Mouse (Mus musculus): ENCODE data around the gene Ccdc102a.

The Ccdc102a gene

DNA sequence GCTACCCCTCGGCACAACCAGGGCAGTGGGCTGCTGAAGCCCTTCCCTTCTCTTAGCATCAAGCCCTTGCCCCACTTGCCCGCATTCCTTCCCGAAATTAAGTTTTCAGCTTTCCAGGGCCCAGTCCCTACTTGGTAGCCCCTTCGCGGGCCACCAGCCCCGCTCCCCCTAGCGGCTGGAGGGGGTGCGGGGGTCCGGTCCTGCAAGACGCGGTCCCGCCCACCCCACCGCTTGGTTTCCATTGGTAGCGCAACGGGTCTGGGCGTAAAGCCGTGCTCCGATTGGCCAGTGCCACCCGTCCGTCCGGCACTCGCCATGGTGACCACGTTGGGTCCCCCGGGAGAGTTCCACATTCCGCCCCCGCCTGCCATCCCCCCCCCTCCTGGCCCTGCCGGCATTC, 546 bp downstream of the Ccdc102a start:
- DNase-seq: peak; percentile 85

DNA sequence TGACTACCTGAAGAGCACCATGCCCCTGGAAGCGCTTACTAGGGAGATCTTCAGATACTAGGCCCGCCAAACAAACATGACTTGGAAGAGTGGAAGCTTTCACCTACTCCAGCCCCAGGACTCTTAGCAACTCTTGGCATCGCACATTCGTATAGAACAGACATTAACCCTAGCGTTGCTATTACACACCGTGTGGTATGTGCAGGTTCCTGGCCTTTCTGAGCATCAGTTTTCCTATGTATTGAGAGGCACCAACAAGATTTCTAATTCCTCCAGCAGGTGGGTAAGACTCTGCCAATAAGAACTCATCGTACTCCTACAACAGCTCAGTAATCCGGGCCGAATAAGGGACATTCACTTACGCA, 956 bp downstream of the Ccdc102a start:
- DNase-seq: no peak

- no peak for DNase-seq
These were observed 1.5 kb downstream of the Ccdc102a start for GRCm38 (mm10) chr8:94916311-94916959.

DNA sequence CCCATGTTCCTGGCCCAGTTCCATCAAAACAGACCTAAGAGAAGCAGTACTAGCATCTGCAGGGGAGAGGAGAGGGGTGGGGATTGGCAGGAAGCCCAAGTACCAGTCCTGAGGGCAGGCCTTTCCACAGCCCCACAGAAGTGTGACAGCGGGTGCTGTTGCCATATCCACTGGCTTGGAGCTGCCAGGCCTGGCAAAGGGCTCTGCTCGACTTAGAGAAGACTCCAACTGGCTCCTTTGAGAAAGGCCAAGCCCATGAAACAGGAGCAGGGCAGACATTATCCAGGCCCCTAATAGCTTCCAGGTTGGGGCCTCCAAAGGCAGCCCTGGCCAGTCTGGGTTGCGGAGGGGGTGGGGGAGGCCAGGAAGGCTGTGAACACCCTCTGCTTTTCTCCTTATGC, 3.2 kb downstream of the Ccdc102a start:
- DNase-seq: peak; percentile 30

- DNase-seq: no peak
These were observed 3.6 kb downstream of the Ccdc102a start for GRCm38 (mm10) chr8:94914256-94914655.

DNA sequence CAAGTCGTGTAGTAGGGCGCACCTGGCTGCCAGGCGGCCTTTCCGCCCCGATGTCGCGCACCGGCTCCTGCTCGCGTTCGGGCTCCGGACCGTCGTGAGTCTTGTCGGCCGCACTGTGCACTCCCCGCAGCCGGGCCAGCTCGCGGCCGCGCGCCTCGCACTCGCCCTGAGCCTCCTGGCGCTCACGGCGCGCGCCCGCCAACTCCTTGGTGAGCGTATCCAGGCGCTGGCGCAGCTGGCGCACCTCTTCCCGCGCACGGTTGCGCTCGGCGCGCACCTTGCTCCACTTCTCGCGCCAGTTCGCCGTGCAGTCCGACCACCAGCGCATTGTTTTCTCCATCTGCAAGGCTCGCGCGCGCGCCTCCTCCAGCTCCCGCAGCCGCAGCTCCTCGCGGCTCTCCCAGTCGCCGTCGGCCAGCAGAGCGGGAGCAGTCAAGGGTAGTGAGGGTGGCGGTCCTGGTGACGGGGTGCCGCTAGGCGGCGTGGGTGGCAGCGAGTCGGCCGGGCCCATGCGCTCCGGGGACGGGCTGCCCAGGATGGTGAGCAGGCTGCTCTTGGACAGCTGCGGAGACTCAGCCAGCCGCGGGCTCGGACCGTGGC, 4.7 kb downstream of the Ccdc102a start:
- peak; percentile 59 for DNase-seq

DNA sequence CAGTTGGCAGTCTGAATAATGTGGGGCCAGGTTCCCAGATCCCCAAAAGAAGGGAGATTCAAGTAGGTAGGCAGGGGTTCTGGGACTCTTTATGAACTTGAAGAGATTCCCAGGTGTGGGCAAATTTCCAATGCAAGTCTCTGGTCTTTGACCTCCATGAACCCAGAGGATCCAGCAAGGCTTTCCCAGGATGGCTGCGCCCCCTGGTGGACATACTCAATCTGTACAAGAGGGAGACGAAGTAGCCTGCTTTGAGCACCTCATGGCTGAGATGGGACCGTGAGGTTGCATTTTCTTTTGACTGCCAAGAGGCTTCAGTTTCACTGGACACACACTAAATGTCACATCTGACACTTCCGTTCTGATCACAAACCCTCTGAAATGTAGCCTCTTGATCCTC, 9.1 kb downstream of the Ccdc102a start:
- peak; percentile 74 for DNase-seq

DNA sequence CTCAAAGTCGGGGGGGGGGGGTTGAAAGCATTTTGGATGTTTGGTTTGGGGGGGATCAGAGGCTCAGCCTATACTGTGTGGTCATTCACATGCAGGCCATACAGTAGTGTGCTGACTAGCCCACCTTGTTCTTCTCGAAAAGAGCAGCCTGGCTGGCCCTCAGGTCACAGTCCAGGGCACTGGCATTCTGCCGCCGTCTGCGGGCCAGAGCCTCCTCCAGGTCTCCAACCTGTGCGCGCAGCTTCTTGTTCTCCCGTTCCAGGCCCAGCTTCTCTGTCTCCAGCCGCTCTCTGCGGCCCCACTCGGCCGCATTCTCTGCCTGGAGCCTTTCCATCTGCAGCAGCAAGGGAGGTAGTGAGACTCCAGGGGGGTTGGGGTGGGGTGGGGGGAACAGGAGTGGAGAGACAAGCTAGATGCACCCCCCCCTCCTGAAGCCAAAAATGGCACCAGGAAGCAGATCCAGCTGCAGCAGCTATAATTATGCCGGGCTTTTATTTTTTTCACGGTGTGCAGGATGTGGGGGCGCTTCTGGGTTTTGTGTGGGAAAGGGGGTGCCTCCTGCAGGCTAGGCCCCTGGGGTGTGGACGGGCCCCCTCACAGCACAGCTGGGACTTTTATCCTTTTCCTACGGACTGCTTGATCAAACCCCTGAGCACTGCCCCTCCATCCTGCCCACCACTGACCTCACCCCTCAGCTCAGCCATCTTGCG, 10.2 kb downstream of the Ccdc102a start:
- no peak for DNase-seq

- DNase-seq: peak; percentile 69
These were observed 13.3 kb downstream of the Ccdc102a start for GRCm38 (mm10) chr8:94904450-94905175.

DNA sequence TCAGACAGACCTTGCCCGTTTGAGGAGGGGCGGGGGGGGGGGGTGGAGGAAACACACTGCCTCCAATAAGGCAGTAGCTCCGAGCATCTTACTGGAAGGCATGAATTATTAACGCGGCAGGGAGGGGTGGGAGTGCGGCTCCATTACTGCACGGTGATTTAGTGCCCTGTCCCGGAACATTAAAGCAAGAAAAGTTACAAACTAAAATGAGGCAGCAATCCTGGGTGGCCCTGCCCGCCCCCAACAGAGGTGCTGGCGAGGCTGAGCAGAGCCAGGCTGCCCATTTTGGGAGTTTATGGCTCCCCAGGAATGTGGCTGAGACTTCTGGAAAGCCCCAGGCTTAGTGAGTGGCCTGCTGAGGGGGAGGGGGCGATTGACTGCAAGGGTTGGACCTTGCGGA, 14.2 kb downstream of the Ccdc102a start:
- no peak for DNase-seq

- DNase-seq: no peak
These were observed 16.9 kb downstream of the Ccdc102a start for GRCm38 (mm10) chr8:94901031-94901430.

DNA sequence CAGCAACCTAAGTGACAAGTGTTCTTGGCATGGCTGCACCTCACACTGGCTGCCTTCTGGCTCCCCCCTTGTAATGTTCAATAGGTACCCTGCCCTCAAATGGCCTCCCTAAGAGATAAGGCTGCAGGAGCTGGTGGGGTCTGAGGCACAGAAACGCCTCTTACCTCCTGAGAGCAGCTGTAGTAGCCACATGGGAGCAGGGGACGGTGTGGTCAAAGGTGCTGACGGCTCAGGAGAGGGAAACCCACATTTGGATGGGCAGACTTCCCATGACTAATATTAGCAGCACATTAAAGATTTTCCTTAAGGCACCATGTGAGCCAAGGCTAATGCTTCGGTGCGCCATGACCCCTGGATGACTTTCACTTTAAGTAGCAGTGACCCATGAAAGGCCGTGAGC, 17.3 kb downstream of the Ccdc102a start:
- DNase-seq: no peak

DNA sequence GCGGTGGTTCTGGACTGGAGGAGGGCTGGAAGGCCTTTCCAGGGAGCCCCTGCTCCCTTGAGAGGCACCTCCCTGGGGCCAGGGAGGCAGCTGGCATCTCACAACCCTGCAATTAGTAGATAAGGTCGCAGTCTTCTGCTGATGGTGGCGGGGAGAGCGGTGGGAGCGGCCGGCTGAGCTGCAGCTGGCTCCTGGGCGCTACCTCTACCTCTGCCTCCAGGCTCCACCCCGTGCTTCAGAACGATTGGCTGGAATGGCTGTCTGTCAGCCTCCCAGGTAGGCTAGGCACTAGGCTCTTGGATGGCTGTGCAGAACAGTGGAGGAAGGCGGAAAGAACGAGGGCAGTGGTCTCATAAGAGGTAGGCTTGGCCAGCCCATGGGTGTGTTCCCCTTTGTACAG, 18.6 kb downstream of the Ccdc102a start:
- DNase-seq: no peak

DNA sequence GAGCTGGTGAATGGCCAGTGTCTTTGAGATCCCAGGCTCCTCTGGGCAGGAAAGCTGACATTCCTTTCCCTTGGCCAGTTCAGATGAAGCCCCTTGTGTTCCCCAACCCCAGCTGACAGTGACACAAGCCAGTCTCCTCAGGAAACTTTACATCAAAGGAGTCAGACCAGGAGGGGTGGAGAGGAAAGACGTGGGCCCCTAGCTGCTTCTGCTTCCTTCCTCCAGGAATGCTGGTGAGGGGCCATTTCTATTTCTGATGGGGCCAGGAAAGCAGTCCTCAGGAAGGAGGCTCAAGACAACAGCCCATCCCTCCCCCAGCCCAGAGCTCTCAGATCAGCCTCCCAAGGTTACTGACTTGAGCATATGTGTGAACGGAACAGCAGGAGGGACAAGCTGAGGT, 25.0 kb downstream of the Ccdc102a start:
- DNase-seq: no peak

DNA sequence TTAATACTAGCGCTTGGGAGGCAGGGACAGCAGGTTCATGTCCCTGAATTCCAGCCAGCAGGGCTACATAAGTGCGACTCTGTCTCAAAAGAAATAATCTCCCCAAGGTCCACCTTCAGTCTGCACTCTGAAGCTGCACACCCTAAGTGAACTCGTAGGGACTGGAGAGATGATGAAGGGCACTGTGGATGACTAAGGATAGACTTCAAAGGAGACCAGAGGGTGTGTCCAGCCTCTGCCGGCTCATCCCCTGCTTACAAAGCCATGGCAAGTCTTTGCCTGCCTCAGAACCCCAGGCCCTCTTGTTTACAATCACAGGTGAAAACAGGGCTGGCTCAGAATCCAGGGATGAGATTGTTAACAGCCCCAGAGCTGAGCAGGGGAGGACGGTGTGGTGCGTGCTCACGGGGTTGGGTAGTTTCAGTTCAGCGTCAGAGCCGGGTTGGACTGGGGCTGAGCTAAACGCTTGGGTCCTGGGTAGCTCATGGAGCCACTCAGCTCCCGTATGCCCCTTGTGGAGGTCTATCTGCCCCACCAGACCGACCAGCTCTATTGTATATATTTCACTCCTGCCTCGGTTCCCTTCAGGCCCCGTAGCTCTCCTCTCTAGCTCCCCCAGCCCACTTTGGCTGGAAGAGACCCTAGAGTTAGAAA, 29.4 kb downstream of the Ccdc102a start:
- no peak for DNase-seq

DNA sequence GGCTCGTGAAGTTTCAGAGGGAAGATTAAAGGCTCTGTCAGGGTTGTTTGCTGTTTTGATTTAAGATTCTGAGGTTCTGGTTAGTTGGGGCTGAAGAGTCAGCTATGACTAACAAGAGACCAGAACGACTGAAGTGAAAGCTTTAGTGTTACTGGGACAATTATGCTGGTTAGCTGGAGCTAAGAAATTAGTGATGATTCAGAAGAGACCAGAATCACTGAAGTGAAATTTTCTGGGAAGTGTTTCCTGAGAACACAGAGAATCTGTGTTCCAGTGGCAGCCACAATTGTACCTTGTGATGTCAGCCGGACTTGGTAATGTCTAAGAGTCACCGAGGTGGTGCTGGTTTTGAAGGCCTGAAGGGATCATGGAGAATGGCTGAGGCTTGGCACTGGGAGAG, 37.2 kb downstream of the Ccdc102a start:
- no peak for DNase-seq

DNA sequence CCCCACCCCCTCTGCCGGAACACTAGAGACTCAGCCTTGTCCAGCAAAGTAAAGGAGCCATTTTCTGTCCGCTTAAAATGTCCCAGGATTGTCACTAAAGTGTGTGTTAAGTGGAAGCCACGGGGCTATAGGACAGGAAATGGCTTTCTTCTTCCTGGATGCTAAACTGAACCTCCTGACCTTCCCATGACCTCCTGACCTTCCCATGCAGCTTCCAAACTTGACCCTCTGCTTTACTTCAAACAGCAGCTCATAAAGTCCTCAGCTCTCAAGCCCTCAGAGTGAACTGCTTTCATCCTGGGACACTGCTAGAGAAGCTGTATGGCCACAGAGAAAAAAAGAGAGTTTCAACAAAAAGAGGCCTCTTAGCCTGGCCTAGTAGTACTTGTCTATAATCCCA, 41.1 kb downstream of the Ccdc102a start:
- no peak for DNase-seq

GRCm38 (mm10) chr8:94876197-94876730, 41.6 kb downstream of the Ccdc102a start, which contains the start of gene Dok4:
Gene Dok4, minus strand, starts transcription at chr8:94876330.
- peak; percentile 77 for DNase-seq

GRCm38 (mm10) chr8:94875871-94876150, 42.1 kb downstream of the Ccdc102a start:
- no peak for DNase-seq

DNA sequence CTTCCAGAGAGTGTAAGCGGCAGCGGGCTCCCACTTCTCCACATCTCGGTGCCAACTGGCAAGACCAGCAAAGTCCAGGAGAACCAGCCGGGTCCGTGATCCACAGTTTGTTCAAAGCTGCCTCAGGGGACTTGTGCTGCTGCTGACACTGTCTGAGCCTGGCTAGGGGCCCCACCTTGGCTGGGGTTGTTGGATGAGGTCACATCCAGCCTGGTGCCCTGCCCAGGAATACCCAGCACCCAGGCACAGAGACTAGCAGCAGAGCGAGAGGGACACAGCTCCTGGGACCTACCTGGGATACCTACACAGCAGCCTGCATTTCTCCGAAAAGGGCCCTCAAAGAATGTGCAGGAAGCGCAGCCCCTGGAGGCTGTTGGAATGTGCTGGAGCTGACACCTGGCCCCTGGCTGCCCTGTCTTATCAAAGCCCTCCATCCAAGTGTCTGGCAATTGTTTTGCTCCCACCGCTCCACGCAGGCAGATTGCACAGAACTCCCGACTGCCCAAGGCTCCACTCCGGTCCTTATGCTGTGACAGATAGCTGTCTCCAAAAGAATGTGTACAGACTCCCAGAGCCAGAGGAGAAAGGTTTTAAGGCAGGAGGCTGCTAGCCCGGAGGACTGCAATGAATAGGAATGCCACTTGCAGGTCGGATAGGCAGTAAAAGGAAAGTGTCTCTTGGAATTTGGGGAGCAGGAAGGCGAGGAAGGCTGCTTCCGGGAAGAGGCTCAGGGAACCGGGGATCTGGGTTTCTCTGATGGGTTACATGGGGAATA, 42.6 kb downstream of the Ccdc102a start:
- no peak for DNase-seq

DNA sequence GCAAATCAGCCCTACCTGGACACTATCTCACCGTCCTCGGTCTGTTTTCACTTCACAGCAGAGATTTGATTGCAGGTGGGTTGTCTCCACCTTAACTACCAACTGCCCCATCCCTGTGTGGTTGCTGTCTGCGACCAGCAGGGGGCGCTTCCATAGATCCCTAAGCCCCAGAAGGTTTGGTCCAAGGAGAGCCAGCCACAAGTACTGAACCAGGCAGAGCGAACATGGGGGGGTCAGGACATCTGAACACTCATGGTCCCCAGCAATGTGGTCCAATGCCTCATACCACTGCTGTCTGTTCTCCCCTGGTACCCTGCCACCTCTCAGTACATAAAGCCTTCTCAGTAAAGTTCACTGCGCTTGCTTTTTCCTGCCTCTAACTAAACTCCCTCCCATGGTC, 43.5 kb downstream of the Ccdc102a start:
- peak; percentile 73 for DNase-seq

DNA sequence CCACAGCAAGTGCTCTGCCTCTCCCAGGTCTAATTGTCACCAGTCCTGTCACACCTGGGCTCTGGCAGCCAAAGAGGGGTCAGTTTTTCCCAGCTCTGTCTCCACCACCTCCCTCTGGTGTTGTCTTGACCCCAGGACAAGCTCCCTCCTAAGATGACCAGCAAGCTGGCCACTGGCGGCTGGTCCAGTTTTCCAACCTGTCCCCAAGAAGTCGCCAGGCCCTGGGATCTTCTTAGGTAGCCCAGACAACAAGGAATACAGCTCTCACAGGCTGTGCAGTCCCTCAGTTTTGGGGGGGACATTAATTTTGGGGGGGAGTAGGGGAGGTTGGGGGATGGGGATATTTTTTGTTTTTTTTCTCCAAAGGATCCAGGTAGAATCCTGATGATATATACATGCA, 45.3 kb downstream of the Ccdc102a start:
- DNase-seq: no peak
